Mouse (Mus musculus) layer of hippocampus, adult 8-10 months (tissue): Measurements from ENCODE around the gene Nkx2-3. TPM values are rescaled to one million over a fixed set of nuclear protein-coding genes. Genes with fewer than 3 reads are reported as not detected.

Source experiments
- DNase-seq, 2 experiments: peaks; one replicate each; pipeline ENCODE4 v3.0.0; 2022; ENCODE audit warnings: low spot score in 2 of 2
- total RNA-seq, 4 experiments: library from RNA; stranded (reverse); gene quantifications; 2 replicates each; pipeline ENCODE4 v1.2.4; 2022

The Nkx2-3 gene
- total RNA-seq: not detected

DNA sequence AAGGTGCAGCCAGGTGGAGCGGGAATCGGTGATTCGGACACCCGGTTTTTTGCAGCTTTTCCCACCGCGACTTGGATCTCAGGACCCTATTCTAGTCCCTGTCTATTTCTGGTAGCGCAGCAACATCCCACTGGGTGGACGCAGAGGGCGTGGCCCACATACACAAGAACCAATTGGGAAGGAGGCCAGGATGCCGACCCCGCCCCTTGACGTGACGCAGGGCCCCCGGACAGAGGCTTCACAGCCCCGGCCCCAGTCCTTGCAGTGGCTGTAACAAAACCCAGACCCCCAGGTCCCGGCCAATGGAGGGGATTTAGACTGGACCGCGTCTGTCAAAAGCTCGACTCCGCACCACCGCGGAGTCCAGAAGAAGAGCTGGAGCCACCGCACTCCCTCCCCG is at the start of gene Nkx2-3:
Gene Nkx2-3 (plus strand): TSS at position 275 of the 400 bp plus-strand sequence.
- DNase-seq: no peak

DNA sequence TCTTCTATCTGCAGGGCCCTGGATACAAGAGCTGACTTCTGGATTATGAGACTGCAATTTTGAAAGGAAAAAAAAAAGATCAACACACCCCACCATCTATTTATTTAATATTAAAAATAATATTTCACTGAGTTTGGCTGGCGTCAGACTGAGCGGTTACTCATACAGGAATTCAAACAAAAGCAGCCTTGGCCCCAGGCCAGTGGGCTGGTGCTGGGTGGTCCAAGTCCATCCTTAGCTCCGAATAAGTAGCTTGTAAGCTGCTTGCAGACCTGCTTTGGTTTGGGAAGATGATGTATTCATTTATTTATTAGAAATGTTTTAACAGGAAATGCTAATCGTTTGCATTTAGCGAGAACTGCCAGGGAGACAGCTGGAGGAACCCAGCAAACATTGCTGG is 49.0 kb upstream of the Nkx2-3 start:
- no peak for DNase-seq

DNA sequence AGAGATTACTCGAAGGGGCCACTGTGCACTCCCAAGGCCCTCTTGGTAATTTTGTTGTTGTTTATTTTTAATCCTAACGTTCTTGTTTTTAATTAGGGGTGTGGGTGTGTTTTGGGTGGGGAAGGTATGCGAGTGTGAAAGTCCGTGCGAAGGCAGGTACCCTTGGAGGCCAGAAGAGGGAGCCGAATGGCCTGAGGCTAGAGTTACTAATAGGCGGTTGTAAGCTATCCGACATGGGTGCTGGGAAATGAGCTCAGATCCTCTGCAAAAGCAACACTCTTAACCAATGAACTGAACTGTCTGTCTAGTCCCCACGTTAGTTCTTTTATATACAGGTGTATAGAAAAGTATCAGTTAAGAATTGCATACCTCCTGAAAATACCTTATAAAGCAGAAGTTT is 43.8 kb upstream of the Nkx2-3 start:
- no peak for DNase-seq

DNA sequence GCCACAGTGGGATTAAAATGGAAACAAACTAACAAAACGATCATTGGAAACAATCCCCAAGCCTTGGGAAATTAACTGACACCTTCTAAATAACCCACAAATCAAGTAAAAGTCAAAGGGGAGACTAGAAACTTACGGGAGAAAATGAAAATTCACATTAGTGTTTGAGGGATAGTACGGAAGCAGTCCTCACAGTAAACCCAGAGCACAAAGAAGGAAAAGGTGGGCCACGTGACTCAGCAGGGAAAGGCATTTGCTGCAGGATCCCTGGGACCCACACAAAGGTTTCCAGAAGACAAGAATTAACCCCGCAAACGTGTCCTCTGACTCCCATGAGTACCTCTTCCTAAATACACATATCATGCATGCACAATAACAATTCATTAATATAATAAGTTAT is 43.0 kb upstream of the Nkx2-3 start:
- DNase-seq: no peak

DNA sequence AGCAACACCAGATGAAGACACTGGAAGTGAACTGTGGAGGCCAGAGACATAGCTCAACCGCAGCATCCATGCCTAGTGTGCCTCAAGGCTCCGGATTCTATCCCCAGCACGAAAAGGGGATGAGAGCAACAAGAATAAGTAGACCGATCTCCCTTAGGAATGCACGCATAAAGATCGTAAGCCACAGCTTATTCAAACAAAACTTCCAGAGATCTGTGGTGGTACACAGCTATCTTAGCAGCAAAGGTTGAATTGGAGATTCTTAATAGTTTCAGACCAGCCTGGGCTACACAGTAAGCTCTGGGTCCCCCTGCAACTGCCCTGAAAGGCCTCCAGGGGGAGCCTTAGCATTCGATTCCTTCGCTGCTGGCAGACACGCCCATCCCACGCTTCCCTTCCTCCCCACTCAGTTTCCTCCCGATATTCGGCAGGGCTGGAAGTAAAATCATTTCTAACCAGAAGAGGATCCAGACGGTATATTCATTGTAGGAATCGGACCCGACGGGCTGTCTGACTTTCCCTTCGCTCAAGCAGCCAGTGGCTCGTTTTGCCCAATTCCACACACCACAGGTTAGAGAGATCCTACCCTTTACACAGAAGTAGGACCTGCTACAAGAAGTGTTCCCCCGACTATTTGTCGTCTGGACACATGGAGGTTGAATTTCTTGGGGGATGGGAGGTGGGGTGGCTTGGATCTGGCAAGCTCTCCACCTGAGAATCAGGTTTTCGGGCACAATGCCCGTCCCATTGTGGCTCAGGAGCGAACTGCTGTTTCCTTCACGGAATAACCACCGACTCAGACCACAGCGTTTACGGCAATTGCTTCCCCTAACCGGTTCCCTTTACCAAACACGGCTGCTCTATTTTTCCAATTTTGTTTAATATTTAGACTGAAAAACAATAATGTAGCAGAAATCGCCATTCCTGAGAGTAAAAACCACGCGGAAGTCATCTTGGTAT is 41.0 kb upstream of the Nkx2-3 start:
- DNase-seq: peak; percentile 12 to 38

DNA sequence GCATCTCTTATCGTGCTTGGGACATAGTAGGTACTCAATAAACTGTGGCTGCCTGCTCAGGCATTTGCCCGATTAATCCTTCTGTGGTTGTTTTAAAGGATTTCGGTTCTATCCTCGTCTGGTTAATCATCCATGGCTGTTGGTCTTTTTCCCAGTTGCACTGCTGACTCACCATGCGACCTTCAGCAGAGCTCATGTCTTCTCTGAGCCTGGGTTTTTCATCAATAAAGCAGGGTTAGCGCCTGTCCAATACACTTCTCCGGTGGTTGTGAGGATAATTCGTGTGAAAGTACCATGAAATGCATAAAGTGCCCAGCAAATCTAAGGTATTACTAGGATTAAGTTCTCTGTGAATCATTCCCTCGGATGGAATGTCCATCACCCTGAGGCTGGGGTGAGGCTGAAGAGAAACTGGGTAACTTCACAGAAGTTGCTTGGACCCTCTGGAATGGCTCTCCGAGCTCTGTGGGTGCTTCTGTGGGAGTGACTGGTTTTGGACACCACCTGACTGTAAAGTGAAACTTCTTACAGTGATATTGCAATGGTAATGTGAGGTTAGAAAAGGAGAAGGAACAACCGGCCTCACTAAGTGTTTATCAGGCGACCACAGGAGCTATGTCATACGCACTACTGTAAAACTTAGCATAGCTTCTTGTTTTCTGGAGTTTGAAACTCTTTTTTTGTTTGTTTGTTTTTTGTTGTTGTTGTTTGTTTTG is 32.9 kb upstream of the Nkx2-3 start:
- no peak for DNase-seq

DNA sequence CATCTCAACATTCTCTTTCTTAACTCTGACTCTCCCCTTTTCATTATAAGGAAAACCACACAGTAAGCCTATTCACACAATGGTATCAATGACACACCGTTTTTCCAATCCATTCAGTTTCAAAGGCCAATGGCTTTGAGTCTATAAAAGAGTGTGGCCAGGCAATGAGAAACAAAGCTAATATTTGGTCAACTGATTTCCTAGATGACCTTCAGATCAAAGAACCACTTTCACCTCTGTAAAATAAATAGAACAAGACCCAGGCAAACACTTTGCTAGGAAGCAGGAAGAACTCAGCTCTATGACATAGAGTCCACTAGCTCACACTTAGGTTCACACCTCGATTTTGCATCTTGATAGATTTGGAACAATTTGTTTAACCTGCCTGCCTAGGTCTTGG is 30.9 kb upstream of the Nkx2-3 start:
- DNase-seq: no peak

DNA sequence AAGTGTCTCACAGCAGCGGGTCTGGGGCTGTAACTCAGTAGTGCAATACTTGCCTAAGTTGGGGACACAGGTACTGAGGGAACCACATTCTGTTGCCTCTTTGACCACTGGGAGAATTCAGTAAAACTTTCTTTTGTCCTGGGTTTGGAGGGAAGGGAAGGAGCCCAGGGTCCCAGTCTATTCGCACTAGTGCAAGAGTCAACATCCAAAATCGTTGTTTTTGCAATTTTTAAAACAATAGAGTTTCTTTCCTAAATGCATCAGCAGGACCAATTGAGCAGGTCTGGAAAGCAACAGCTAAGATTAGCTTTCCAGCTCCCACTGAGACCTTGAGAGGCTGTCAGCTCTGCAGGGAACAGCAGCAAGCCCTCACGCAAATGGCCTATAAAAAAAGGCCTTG is 28.9 kb upstream of the Nkx2-3 start:
- no peak for DNase-seq

DNA sequence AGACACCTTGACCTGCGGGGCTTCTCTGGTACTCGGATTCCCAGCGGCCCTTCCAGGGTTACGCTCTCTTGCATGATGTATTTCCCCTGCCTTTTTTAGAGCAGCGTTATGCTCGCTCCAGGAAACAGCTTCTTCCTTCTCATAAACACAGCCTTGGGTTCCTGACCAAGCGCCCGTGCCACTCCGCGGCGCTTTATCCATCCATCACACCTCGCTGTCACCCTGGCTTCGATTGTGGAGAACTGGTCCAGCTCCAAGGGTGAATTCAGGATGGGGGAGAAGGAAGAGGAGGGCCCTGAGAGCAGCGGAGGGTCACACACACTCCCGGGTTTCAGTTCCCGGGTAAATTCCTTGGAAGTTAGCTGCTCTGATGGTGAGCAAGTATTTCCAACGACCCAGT is 28.5 kb upstream of the Nkx2-3 start:
- no peak for DNase-seq

DNA sequence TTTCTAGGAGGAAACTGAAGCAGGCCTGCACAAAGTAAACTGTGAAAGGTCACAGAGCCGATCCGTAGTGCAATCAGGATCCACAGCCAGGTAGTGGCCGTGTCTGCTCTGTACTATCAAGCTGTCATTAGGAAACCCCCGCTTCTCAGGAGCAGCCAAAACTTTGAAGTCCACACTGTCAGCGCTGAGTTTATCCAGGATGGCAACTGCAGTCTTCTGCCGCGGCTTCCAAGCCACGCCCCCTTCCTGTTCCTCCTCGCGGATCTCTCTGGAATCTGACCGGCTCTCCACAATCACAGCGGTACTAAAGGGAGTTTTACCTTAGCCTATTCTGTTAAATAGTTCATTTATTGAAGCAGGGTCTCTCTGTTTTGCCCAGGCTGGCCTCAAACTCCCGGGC is 27.3 kb upstream of the Nkx2-3 start:
- DNase-seq: no peak

DNA sequence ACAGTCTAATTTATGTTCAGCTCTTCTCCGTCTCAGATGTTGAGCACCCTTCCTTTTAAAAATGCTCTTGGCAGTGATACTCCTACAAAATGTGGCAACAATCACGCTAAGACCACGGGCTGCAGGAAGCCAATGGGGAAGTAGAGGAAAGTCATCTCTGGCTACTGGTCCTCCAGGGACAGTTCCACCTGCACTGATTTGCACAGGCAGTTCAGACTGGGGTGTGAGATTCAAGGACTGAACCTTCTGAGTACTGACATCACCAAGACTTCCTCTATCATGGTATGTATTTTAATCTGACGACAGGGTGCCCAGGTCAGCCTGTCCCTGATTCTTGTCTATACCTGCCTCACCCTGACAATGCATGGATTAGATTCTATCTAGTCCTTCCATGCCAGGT is 20.1 kb upstream of the Nkx2-3 start:
- DNase-seq: no peak

DNA sequence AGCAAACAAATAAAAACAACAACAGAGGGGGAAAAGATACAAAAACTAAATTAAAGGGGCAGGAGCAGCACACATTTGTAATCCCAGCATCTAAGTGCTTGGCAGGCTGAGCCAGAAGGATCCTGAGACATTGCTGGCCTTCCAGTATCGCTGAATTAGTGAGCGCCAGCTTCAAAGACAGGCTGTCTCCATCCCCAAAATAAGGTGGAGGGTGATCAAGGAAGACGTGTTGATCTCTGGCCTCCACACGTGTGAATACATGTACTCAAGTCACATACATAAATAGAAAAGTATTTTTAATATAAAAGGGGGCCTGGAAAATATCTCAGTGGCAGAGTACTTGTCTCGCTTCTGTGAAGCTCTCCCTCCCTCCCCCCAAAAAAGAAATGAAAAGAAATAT is 15.1 kb upstream of the Nkx2-3 start:
- no peak for DNase-seq

DNA sequence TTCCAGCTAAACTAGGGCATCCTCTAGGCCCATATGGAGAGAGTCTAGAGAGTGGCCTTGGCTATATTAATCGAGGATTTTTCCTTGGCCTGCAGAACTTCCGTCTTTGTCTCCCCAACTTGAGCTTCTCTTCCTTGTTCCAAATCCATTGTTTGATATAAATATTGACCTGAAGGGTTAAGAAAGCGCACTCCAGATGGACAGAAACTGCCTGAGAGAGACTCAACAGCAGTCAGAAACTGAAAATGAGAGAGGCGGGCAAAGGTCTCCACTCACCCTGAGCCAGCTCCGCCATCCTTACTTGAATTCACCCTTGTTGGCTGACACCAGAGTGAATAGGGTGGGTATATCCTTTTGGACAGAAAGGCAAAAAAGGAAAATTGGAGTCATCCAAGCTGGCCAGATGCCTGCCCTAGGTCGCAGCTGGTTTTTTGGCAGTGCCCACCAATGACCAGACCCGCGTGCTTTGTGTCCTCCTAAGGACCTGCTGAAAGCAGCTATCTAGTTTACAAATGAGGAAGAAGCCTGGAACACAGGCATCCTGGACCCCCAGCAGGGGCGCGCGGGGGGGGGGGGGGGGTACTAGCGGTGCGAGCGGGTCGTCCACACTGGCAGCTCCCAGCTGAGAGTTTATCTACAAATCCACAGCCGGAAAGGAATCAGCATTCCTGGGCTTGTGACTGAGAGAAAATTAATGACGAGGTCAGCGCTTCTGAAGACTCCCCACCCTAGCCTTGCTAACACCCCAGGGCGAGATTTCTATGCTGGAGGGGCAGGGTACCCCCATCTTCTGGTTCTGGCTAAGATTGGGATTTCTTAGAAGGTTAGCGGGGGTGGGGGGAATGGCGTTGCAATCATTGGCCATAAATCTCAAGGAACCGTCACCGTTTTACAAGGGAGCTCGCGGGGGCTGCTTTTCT is 13.1 kb upstream of the Nkx2-3 start:
- no peak for DNase-seq

DNA sequence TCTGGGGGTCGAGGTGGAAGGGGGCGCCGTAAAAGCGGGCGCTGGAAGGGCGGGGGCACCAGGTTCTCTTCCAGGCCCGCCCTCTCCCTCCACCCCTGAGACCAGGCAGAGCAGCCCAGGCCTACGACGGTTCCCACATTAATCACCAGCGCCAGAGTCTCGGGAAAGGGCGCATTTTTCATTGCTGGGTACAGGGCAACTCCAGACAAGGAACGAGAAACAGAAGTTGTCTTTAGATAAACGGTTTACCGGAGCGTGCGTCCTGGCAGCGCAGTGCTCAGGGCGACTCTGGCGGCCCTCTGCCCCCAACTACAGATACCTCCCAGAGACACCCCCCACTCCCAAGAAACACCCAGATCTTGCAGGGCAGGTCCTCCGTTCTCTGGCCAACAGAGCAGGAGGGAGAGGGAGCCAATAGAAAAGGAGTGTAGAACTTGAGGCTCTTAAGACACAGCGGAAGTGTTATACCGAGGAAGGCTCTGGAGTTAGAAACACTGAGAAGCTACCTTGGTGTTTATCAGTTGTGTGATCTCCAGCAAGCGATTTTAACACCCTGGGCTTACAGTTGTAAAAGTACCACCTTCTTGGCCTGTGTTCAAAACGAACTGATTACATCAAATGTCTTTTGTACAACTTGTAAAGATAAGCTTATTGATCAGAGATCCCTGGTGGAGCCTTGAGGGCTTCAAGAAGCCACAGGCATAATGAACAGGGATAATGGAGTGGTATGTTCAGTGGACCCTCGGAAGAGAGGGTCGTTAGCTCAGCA is 12.2 kb upstream of the Nkx2-3 start:
- no peak for DNase-seq

DNA sequence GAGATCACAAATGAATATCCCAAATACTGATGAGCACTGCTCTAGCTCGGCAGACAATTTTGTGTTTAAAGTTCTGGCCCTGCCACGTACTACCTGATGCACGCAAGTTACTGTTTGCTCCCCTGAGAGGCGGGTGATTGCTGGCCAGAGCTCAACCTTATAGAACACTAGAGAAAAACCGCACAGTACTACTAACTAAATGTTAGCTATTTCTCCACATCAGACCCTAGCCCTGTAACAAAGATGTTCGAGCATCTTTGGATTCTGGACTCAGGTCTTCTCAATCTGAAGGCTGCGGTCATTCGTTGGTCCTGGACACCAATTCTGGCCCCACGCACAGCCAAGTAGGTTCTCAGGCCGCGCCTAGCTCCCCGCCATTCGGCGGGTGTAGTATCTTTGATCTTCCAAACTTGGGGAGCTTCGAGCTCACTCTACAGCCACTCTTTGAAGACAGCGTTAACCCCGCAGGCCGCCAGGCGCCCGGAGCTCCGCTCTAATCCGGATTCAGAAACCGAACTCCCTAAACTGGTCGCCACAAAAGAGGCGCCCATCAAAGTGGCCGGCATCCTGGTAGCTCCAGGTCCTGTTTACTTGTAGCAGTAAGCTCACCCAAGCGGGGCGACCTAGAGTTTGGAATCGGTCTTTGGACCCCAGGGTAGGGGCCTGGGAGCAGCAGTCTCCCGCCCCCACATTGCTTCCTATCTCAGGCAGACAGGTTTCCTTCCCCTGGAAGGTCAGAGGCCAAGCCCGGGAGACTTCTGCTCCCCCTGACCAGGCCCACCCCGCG is 11.4 kb upstream of the Nkx2-3 start:
- DNase-seq: no peak

DNA sequence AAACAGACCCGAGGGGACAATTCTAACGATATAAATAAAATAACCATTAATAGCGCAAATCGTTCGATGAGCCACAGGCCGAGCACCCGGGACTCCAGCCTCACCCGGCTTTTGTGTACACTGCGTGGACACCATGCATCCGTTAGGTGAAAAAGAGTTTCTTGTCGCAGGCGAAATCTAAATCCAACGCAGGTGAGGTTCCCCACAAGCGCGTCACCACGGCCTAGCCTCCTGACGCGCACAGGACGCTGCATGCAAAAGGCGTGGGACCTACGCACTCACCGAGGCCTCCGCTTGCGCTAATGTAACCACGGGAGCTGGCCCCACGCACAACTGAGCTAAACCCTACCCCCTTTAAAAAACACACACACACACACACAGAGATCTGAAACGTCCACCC is 10.7 kb upstream of the Nkx2-3 start:
- DNase-seq: no peak

DNA sequence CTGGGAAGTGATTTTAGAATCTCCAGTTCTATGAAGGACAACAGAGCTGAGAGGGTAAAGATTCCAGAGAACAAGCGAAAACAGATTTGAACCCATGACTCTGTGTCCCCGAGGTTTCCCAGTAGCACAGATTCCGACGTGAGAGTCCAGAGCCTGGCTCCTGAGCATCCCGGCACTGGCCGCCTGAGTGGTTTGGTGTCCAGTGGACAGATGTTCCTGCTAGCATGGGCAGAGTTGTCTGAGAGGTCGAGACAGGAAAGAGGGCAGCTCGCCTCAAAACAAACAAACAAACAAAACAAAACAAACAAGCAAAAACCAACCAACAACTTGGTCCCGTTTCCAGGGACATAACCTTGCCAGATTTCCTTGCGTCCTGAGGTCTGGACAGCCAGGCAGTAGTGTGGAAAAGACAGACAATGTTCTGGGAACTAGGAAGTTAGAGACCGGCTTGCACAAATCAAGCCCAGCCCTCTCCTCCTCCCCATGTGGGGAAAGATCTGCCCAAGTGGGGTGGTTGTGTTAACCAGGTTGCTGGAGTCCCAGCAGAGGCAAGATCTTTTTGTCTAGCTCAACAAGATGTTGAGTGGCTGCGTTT is 10.0 kb upstream of the Nkx2-3 start:
- no peak for DNase-seq

DNA sequence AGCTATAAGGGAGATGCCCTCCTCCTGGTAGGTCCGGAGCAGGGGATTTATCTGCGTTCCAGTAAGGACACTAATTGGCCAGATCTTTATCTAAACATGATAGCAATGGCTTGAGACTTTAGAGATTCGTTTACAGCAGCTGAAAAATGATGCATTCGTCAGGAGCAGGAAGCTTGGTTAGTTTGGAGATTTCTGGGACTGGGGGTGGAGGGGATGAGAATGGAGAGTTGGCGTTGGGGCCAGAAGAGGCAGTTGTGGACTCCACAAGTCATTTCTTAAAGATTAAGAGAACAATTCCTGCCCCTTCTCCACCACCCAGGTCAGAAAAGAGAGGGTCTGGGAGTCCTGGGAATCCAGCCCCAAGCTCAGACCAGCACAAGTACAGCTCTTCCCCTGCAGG is 8.6 kb upstream of the Nkx2-3 start:
- no peak for DNase-seq

DNA sequence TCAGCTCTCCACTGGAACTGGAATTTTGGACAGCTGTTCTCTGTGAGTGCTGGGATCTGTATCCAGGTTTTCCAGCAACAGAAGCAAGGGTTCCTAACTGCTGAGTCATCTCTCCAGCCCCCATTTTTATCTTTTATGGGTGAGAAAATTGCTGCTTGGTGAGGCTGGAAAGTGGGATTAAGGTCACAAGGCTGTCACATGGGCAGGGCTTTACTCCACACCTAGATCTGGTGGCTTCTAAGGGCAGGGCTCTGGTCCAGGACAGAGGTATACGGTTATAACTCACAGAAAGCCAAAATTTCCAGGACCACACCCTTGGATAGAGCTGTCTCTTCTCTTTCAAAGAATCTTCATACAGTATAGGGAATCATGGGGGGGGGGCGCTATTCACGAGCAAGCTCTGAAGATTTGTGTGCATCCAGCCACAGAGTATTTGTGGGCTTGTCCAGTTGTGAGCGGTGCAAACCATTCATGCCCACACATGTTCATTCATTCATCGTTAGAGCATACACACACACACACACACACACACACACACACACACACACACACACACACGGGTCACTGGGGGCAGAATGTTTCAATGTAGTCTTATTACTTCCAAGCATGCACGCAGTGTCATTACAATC is 7.5 kb upstream of the Nkx2-3 start:
- no peak for DNase-seq
